Mouse (Mus musculus): Measurements from ENCODE around the gene Card19.

DNA sequence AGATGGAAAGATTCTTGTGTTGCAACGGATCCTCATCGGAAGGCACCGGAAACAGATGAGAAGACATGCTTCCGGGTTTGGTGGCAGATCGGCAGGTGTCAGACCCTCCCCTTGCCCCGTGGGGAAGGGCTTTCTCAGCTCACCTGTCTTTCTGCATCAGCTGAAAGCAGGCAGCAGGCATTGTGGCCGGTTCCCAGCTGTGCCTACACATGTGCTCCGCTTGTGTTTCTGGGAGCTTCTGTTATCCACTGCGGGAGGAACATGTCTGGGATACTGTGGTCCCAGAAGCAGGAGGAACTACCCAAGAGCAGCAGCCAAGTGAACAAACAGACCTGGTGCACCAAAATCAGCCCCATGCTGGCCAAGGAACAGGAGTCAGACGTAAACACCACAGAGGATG lies 40.3 kb downstream of the Card19 start:
- TF ChIP-seq POLR2A (IDR thresholded peaks at IDR 0.05; ENCODE audit: low read depth, low read length) (no peak), CTCF (conservative IDR thresholded peaks at IDR 0.05; ENCODE audit: insufficient read depth, insufficient read length, low read depth, low read length) (no peak)

Data from kidney, adult 2 months (tissue).